Mouse (Mus musculus) erythroblast, embryonic 14.5 days (primary cell): ENCODE results near the gene Setd6.

Experiments used
- GATA1 ChIP-seq: IDR thresholded peaks from 2 replicates; pipeline ENCODE4 v1.6.1; 2012; ENCODE audit warnings: low read length, inconsistent platforms, mixed read lengths
- TAL1 ChIP-seq: IDR thresholded peaks from 3 replicates; pipeline ENCODE4 v1.6.1; 2012; ENCODE audit warnings: low read length, inconsistent platforms, mixed read lengths

GRCm38 (mm10) chr8:95709579-95709978 lies 6.1 kb upstream of the Setd6 start:
- TF ChIP-seq GATA1, result no peak
- TF ChIP-seq TAL1, result no peak
